Mouse (Mus musculus) adrenal gland, postnatal 14 days (tissue): ENCODE measurements at regions not wholly inside any gene's neighbourhood (a gene's known extent, or its start where the extent isn't known, plus 50 kb on each side); places are given as distances from the start of the nearest gene placed in this dataset.

Experiments used
- DNase-seq: peaks from one replicate; pipeline ENCODE4 v3.0.0; 2021; ENCODE audit warnings: mixed read lengths

DNA sequence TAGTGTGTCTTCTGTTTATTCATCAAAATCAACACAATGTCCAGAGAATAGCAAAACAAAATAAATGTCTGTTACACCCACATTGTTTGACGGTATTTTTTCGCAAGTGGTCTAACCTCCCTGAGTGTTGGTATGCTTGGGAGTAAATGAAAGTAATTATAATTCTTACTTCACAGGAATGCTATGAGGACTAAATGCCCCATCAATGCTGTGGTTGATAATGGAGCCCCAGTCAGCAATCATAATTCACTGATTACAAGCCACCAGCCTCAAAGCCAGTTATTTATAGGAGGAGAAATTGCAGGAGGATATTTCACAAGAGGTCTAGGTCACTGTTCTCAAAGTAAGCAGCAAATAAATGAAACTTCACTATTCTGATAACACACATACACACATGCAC is 129.6 kb upstream of the Hand2 start:
- DNase-seq: no peak

DNA sequence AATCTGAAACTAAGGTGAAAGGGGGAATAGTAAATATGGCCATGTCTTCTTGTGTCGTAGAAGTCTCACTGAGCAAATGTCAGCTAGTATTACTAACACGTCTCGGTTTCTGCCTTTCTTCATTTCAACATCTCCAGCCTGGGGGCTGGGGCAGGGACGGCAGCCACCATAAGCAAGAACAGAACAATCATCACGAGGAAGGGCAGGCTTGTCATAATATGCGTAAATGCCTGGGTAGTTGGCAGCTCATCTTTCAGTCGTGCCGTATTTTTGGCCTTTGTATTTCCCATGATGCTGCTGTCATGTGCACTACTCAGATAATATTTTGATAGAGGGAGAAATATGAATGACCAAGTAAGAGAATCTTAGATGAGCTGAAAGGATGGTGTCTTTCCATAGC is 120.5 kb upstream of the Hand2 start:
- no peak for DNase-seq

GRCm38 (mm10) chr8:57209584-57209983 is 111.2 kb upstream of the Hand2 start:
- no peak for DNase-seq

DNA sequence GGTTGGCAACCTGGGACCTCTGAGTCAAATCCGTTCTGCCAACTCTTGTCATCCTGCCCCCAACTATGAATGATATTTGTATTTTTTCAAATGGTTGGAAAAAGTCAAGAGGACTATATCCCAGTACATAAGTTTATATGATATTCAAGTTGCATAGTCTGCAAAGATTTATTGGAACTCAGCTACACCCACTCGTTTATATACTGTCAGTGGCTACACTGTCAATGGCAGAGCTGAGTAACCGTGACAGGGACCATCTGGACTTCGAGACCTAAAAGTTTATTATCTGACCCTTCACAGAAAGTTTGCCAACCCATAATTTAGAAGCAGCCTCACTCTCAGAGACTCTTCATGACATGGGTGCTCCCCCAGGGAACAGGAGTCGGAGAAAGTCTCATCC is 107.7 kb upstream of the Hand2 start:
- DNase-seq: no peak

DNA sequence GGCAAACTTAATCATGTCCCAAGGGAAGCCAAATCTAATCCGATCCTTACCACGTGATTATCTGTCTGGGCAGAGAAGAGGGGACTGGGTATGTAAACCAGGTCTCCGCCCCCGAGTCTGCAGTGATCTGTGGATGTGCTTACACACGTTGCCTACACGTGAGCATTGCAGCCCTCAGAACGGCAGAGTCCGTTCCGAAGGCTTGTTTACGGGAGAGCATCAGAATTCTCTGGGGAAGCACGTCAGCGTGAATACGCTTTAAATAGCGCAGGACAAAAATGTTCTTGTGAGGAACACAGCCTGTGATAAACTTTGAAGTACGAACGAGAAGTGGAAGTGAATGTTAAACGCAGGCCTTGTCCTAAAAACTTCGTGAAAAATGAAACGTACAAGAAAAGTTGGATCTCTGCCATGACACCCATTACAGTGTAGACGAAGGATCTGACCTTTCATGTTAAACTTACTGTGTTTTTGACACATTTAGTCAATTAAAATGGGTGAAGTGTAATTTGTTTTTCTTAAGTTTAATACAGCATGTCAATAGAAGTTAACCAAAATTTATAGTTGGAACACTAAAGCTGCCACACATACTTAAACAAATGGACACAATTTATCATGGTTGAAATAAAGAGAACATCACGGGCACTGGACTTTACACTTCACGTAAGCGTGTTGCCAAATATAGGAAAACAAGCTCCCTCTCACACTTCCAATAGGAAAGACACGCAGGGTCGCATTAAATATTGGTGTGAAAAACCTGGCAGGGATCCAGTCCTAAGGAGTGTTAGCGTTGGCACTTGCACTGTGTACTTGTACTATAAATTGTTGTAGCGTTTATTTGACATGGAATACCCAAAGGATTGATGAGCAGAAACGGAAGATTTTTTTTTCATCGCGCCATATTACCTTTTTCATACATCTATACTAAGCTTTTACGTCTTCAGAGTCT is 106.5 kb upstream of the Hand2 start:
- no peak for DNase-seq

GRCm38 (mm10) chr8:57230594-57230993 is 90.2 kb upstream of the Hand2 start:
- no peak for DNase-seq

DNA sequence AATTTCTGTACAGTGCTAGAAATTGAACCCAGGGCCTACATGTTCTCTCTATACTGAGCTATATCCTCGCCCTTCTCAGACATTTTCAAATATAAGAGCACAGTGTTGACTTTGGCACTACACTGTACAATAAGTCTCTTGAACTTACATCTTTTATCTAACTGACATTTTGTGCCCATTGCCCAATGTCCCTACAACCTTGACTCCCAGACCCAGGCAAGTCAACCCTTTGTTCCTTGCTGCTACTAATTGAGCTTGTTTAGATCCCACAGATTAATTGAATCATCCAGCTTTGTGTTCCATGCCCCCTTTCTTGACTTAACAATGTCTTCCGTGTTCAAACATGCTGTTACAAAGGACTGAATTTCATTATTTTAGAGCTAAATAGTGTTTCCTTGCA is 78.5 kb upstream of the Hand2 start:
- peak; percentile 3 for DNase-seq

- DNase-seq: no peak
These were observed 71.7 kb upstream of the Hand2 start for GRCm38 (mm10) chr8:57249061-57249460.
